Mouse (Mus musculus) brain, adult 2 months (tissue): ENCODE results near the gene Prrg2.
"Not testable (repeated sequence)": the region's sequence is repeated elsewhere in the genome, so short reads cannot be mapped to it uniquely, and the experiment has no call there.

Source experiments
- DNase-seq: peaks from one replicate; pipeline ENCODE4 v3.0.0; 2011; ENCODE audit warnings: low read depth, low spot score

Prrg2 gene

GRCm38 (mm10) chr7:45062239-45062835, at the start of gene Prrg2, which contains the start of gene Nosip:
TSS of gene Prrg2 (minus strand) at chr7:45062677.
TSS of gene Nosip (plus strand) at chr7:45062429.
- peak; percentile 99 for DNase-seq

GRCm38 (mm10) chr7:45111940-45112339, 49.5 kb upstream of the Prrg2 start:
- DNase-seq = no peak

GRCm38 (mm10) chr7:45110089-45110488, 47.6 kb upstream of the Prrg2 start:
- DNase-seq = not testable (repeated sequence)

GRCm38 (mm10) chr7:45107052-45107645, 44.7 kb upstream of the Prrg2 start:
- no peak for DNase-seq

- no peak for DNase-seq
Measured at GRCm38 (mm10) chr7:45106441-45106840, 44.0 kb upstream of the Prrg2 start.

GRCm38 (mm10) chr7:45105491-45105890, 43.0 kb upstream of the Prrg2 start:
- no peak for DNase-seq

- no peak for DNase-seq
Measured at GRCm38 (mm10) chr7:45104941-45105340, 42.5 kb upstream of the Prrg2 start.

GRCm38 (mm10) chr7:45103652-45104180, 41.2 kb upstream of the Prrg2 start, which contains the start of gene Fcgrt:
TSS of gene Fcgrt (minus strand) at chr7:45103851.
- DNase-seq = peak; percentile 83

GRCm38 (mm10) chr7:45102940-45103585, 40.6 kb upstream of the Prrg2 start:
- DNase-seq = no peak

GRCm38 (mm10) chr7:45102441-45102840, 40.0 kb upstream of the Prrg2 start:
- DNase-seq = no peak

- no peak for DNase-seq
Measured at GRCm38 (mm10) chr7:45100046-45100445, 37.6 kb upstream of the Prrg2 start.

- no peak for DNase-seq
Measured at GRCm38 (mm10) chr7:45098541-45099240, 36.2 kb upstream of the Prrg2 start.

GRCm38 (mm10) chr7:45097479-45097878, 35.0 kb upstream of the Prrg2 start:
- DNase-seq = no peak

GRCm38 (mm10) chr7:45095965-45096364, 33.5 kb upstream of the Prrg2 start:
- DNase-seq = not testable (repeated sequence)

GRCm38 (mm10) chr7:45095367-45095766, 32.9 kb upstream of the Prrg2 start:
- DNase-seq = no peak

- no peak for DNase-seq
Measured at GRCm38 (mm10) chr7:45094121-45094520, 31.6 kb upstream of the Prrg2 start.

- no peak for DNase-seq
Measured at GRCm38 (mm10) chr7:45093516-45093905, 31.0 kb upstream of the Prrg2 start.

GRCm38 (mm10) chr7:45092828-45093515, 30.5 kb upstream of the Prrg2 start:
- DNase-seq = no peak

GRCm38 (mm10) chr7:45092048-45092447, 29.6 kb upstream of the Prrg2 start, which contains the start of gene Rcn3:
TSS of gene Rcn3 (minus strand) at chr7:45092221.
- DNase-seq = peak; percentile 37

- no peak for DNase-seq
Measured at GRCm38 (mm10) chr7:45091001-45091990, 28.8 kb upstream of the Prrg2 start.
